Mouse (Mus musculus) stomach, embryonic 15.5 days (tissue): ENCODE data around the gene Nrxn3. TPM values are rescaled to one million over a fixed set of nuclear protein-coding genes. Genes with fewer than 3 reads are reported as not detected.

Source experiments
- ATAC-seq: fragments of 200-750 bp; cut with Nextera tagmentation; 2 replicates; pipeline ENCODE4 v1.8.0; 2017; ENCODE audit warnings: low read depth, moderate number of reproducible peaks, moderate TSS enrichment; ENCODE audit not compliant: insufficient read depth, low FRiP score
- H3K27ac ChIP-seq: fragments of 300-500 bp; sonication (generic); 2 replicates; pipeline ENCODE4 v1.5.1; 2015; ENCODE audit warnings: mild to moderate bottlenecking, inconsistent platforms
- H3K27me3 ChIP-seq: fragments of 300-500 bp; sonication (generic); replicated peaks from 2 replicates; pipeline ENCODE4 v1.6.1; 2015; ENCODE audit warnings: inconsistent platforms
- H3K36me3 ChIP-seq: fragments of 300-500 bp; sonication (generic); 2 replicates; pipeline ENCODE4 v1.6.1; 2015; ENCODE audit warnings: inconsistent platforms
- H3K4me1 ChIP-seq: fragments of 300-500 bp; sonication (generic); 2 replicates; pipeline ENCODE4 v1.6.1; 2015; ENCODE audit warnings: inconsistent platforms
- H3K4me2 ChIP-seq: fragments of 300-500 bp; sonication (generic); 2 replicates; pipeline ENCODE4 v1.6.1; 2015; ENCODE audit warnings: mild to moderate bottlenecking, inconsistent platforms
- H3K4me3 ChIP-seq: fragments of 300-500 bp; sonication (generic); replicated peaks from 2 replicates; pipeline ENCODE4 v1.5.1; 2015; ENCODE audit warnings: inconsistent platforms
- H3K9ac ChIP-seq: fragments of 300-500 bp; sonication (generic); 2 replicates; pipeline ENCODE4 v1.6.1; 2015; ENCODE audit warnings: inconsistent platforms
- H3K9me3 ChIP-seq: fragments of 300-500 bp; sonication (generic); 2 replicates; pipeline ENCODE4 v1.6.1; 2016; ENCODE audit warnings: inconsistent platforms
- WGBS: fragments of 180-500 bp; shearing (Covaris S2); methylation state at CpG from one replicate; pipeline ENCODE4 v1.1.7; 2015; 5-methylcytosine and 5-hydroxymethylcytosine counted together
- polyA plus RNA-seq: library from polyadenylated mRNA; unstranded; fragments of >200 nt; fragmentation: Nextera tagmentation; extraction: Ambion mirVana; gene quantifications from 2 replicates; pipeline ENCODE4 v1.2.1, GENCODE M21; 2015

Gene Nrxn3
- polyA plus RNA-seq, 1 experiment from 2014 or later: 2.4 TPM

- Histone ChIP-seq H3K27ac (no peak overlapping the region), H3K4me2 (no peak overlapping the region), H3K27me3 (no peaks in the 10 kb centered on the region), H3K36me3 (no peaks in the 10 kb centered on the region), H3K4me3 (no peak overlapping the region), H3K9me3 (no peaks in the 10 kb centered on the region), H3K9ac (no peak overlapping the region), H3K4me1 (no peaks in the 10 kb centered on the region)
- ATAC-seq: no peak
- 76% methylated on average over 2 of the region's 2 CpGs for whole genome bisulfite sequencing
Observed at GRCm38 (mm10) chr12:89097561-89097960, 374.9 kb downstream of the Nrxn3 start.

- ATAC-seq: no peak; the same call in 1 of the 2 replicates
- Histone ChIP-seq H3K36me3 (no peaks in the 10 kb centered on the region), H3K4me2 (peak overlapping the region; percentile 40; the same call in 1 of the 2 replicates), H3K27ac (no peak overlapping the region), H3K4me3 (no peak overlapping the region), H3K27me3 (no peaks in the 10 kb centered on the region), H3K4me1 (0 out of 2 replicates have a peak, but pooled peaks cover 2% of the 10 kb centered on the region), H3K9ac (no peak overlapping the region), H3K9me3 (no peaks in the 10 kb centered on the region)
- 18% methylated on average over 9 of the region's 9 CpGs for WGBS
Observed at GRCm38 (mm10) chr12:89106029-89106733, 383.5 kb downstream of the Nrxn3 start.

- 46% methylated on average over 6 of the region's 6 CpGs for WGBS
- ATAC-seq: no peak
Observed at GRCm38 (mm10) chr12:89106881-89107584, 384.4 kb downstream of the Nrxn3 start.

GRCm38 (mm10) chr12:89109779-89110335 is 387.2 kb downstream of the Nrxn3 start:
- Histone ChIP-seq H3K4me1 (0 out of 2 replicates have a peak, but pooled peaks cover 2% of the 10 kb centered on the region), H3K4me2 (no peak overlapping the region), H3K4me3 (no peak overlapping the region), H3K27me3 (no peaks in the 10 kb centered on the region), H3K36me3 (no peaks in the 10 kb centered on the region), H3K9me3 (no peaks in the 10 kb centered on the region), H3K9ac (no peak overlapping the region), H3K27ac (no peak overlapping the region)
- 73% methylated on average over 7 of the region's 7 CpGs for WGBS
- ATAC-seq: no peak

More at GRCm38 (mm10) chr12:89106881-89107584, 384.4 kb downstream of the Nrxn3 start:
- H3K36me3 ChIP-seq: no peaks in the 10 kb centered on the region
- no peak overlapping the region for H3K4me2 ChIP-seq
- H3K4me1 ChIP-seq: 0 out of 2 replicates have a peak, but pooled peaks cover 2% of the 10 kb centered on the region
- no peak overlapping the region for H3K9ac ChIP-seq
- H3K27ac ChIP-seq: no peak overlapping the region
- H3K4me3 ChIP-seq: no peak overlapping the region
- H3K27me3 ChIP-seq: no peaks in the 10 kb centered on the region
- H3K9me3 ChIP-seq: no peaks in the 10 kb centered on the region

- H3K4me1 ChIP-seq: no peaks in the 10 kb centered on the region
- WGBS: 54% methylated on average over 4 of the region's 4 CpGs
- H3K9ac ChIP-seq: no peak overlapping the region
- H3K27me3 ChIP-seq: no peaks in the 10 kb centered on the region
- H3K27ac ChIP-seq: no peak overlapping the region
- H3K4me2 ChIP-seq: no peak overlapping the region
- no peaks in the 10 kb centered on the region for H3K36me3 ChIP-seq
- no peak overlapping the region for H3K4me3 ChIP-seq
- no peak for ATAC-seq
- H3K9me3 ChIP-seq: no peaks in the 10 kb centered on the region
Observed at GRCm38 (mm10) chr12:89128602-89129001, 405.9 kb downstream of the Nrxn3 start.

- H3K27ac ChIP-seq: no peak overlapping the region
- no peak for ATAC-seq
- H3K9me3 ChIP-seq: no peaks in the 10 kb centered on the region
- WGBS: 53% methylated on average over 9 of the region's 9 CpGs
- H3K4me1 ChIP-seq: no peaks in the 10 kb centered on the region
- H3K4me3 ChIP-seq: no peak overlapping the region
- no peaks in the 10 kb centered on the region for H3K27me3 ChIP-seq
- H3K9ac ChIP-seq: no peak overlapping the region
- H3K36me3 ChIP-seq: no peaks in the 10 kb centered on the region
- no peak overlapping the region for H3K4me2 ChIP-seq
Observed at GRCm38 (mm10) chr12:89129139-89129907, 406.6 kb downstream of the Nrxn3 start.

- 87% methylated on average over 2 of the region's 2 CpGs for WGBS
- no peaks in the 10 kb centered on the region for H3K36me3 ChIP-seq
Observed at GRCm38 (mm10) chr12:89134333-89134732, 411.7 kb downstream of the Nrxn3 start.

GRCm38 (mm10) chr12:89134774-89135307 is 412.2 kb downstream of the Nrxn3 start:
- 70% methylated on average over 8 of the region's 8 CpGs for WGBS
- H3K4me1 ChIP-seq: no peaks in the 10 kb centered on the region

More at GRCm38 (mm10) chr12:89134333-89134732, 411.7 kb downstream of the Nrxn3 start:
- no peak overlapping the region for H3K4me2 ChIP-seq
- H3K27ac ChIP-seq: no peak overlapping the region
- H3K9ac ChIP-seq: no peak overlapping the region
- no peak overlapping the region for H3K4me3 ChIP-seq
- no peaks in the 10 kb centered on the region for H3K9me3 ChIP-seq
- no peak for ATAC-seq
- H3K27me3 ChIP-seq: no peaks in the 10 kb centered on the region
- H3K4me1 ChIP-seq: no peaks in the 10 kb centered on the region

GRCm38 (mm10) chr12:89148974-89149411 is 426.3 kb downstream of the Nrxn3 start:
- Histone ChIP-seq H3K4me1 (no peaks in the 10 kb centered on the region), H3K36me3 (no peaks in the 10 kb centered on the region), H3K9me3 (no peaks in the 10 kb centered on the region), H3K27me3 (no peaks in the 10 kb centered on the region), H3K9ac (no peak overlapping the region), H3K4me3 (no peak overlapping the region), H3K4me2 (no peak overlapping the region), H3K27ac (no peak overlapping the region)
- 21% methylated on average over 3 of the region's 3 CpGs for WGBS
- ATAC-seq: no peak

More at GRCm38 (mm10) chr12:89134774-89135307, 412.2 kb downstream of the Nrxn3 start:
- H3K27ac ChIP-seq: no peak overlapping the region
- H3K36me3 ChIP-seq: no peaks in the 10 kb centered on the region
- no peaks in the 10 kb centered on the region for H3K27me3 ChIP-seq
- H3K9me3 ChIP-seq: no peaks in the 10 kb centered on the region
- ATAC-seq: no peak
- H3K9ac ChIP-seq: no peak overlapping the region
- H3K4me3 ChIP-seq: no peak overlapping the region
- H3K4me2 ChIP-seq: no peak overlapping the region

- no peaks in the 10 kb centered on the region for H3K27me3 ChIP-seq
- no peak overlapping the region for H3K27ac ChIP-seq
- H3K36me3 ChIP-seq: no peaks in the 10 kb centered on the region
- H3K4me3 ChIP-seq: no peak overlapping the region
- no peaks in the 10 kb centered on the region for H3K4me1 ChIP-seq
- H3K4me2 ChIP-seq: no peak overlapping the region
- H3K9ac ChIP-seq: no peak overlapping the region
- ATAC-seq: no peak
- no peaks in the 10 kb centered on the region for H3K9me3 ChIP-seq
- WGBS: 53% methylated on average over 2 of the region's 2 CpGs
Observed at GRCm38 (mm10) chr12:89149455-89149854, 426.8 kb downstream of the Nrxn3 start.

- Histone ChIP-seq H3K27ac (peak overlapping the region; percentile 41; the same call in 1 of the 2 replicates), H3K9me3 (no peaks in the 10 kb centered on the region)
- ATAC-seq: peak; percentile 79; the same call in 1 of the 2 replicates
Observed at GRCm38 (mm10) chr12:89156086-89156757, 433.5 kb downstream of the Nrxn3 start.

More at GRCm38 (mm10) chr12:89156086-89156757, 433.5 kb downstream of the Nrxn3 start:
- WGBS: 21% methylated on average over 9 of the region's 9 CpGs
- no peak overlapping the region for H3K4me3 ChIP-seq
- no peak overlapping the region for H3K4me2 ChIP-seq
- H3K9ac ChIP-seq: no peak overlapping the region
- no peaks in the 10 kb centered on the region for H3K4me1 ChIP-seq
- H3K27me3 ChIP-seq: no peaks in the 10 kb centered on the region
- no peaks in the 10 kb centered on the region for H3K36me3 ChIP-seq
